Mouse (Mus musculus) Muller cell, postnatal 12 days (primary cell): ENCODE measurements at regions not wholly inside any gene's neighbourhood (a gene's known extent, or its start where the extent isn't known, plus 50 kb on each side); places are given as distances from the start of the nearest gene placed in this dataset.
A peak's percentile ranks its signal among the peaks of the same experiment; 100 is the strongest.
"Not testable (repeated sequence)": the region's sequence is repeated elsewhere in the genome, so short reads cannot be mapped to it uniquely, and the experiment has no call there.

Experiments used
- DNase-seq: peaks from one replicate; pipeline ENCODE4 v3.0.0-alpha.2; 2015; ENCODE audit errors: inconsistent ontology term

DNA sequence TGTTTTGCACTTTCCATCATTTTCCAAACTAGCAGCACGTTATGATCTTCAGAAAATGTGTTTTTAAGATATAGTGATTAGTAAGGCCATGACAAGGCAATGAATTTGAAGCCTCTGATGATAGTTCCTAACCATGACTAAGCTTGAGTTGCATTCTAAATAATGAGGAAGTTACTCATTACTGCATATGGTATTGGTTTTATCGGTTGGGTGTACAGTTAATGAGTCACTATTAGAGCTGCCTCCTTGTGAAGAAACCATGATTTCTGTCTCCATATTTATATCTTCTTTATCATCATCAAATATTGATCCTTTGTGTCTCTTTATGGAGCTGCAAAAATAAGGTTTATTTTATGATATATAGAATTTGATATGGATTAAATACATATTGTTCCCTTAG is 4763.5 kb upstream of the Gm7489 start:
- no peak for DNase-seq

GRCm38 (mm10) chr15:49146430-49146829 is 4738.3 kb upstream of the Gm7489 start:
- DNase-seq = peak; percentile 76

- no peak for DNase-seq
These were observed 4732.7 kb upstream of the Gm7489 start for GRCm38 (mm10) chr15:49151998-49152397.

DNA sequence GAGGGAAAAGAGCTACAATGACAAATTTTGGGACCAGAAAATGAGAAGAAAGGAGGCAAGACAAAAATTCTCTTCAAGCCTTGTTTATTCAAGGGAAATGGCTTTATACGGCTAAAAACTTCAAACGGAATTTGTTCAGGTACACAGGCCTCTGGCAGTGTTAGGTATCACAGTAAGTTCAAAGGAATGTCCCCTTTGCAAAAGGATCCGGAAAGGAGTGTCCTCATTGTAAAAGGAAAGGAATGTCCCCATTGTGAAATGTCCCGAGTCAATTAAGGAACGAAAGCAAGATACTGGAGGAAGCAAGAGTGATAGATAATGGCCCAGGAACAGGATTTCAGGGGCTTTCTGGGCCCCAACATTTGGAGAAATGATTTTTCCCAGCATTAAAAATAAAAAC is 4730.7 kb upstream of the Gm7489 start:
- DNase-seq = no peak

DNA sequence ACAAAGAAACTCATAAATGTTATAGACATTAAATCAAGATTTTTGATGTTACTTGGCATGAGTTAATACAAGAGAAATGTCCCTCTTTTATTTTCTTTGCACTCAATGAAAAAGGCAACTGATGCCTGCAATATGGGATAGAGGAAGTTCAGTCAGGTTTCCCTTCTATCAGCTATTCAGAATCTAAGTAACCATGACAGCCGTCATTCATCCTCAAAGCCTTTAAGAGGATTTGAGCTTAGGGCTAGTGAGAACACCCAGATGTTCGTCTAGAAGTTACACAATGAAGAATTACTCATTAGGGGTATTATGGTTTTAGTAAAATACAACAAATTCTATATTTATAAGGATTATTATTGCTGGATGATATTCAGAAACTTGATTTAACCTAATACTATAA is 4693.2 kb upstream of the Gm7489 start:
- DNase-seq = no peak

GRCm38 (mm10) chr15:49192571-49192970 is 4692.1 kb upstream of the Gm7489 start:
- not testable (repeated sequence) for DNase-seq

DNA sequence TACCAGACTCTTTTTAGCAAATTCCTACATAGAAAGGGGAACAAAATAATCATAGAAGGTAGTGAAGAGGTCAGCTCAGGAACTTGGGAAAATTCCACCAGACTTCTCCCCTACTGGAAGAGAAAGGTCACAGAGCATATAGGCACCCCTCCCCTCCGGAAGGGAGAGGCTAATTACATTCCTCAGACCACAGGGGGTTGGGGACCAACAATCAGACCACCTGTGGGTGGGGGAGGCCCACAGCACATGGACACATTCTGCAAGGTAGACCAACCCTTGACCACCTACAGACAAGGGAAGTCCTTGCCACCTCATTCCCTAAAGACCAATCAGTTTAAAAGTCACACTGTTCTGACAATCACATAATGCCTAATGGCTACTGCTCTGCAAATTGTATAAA is 4655.6 kb upstream of the Gm7489 start:
- no peak for DNase-seq

DNA sequence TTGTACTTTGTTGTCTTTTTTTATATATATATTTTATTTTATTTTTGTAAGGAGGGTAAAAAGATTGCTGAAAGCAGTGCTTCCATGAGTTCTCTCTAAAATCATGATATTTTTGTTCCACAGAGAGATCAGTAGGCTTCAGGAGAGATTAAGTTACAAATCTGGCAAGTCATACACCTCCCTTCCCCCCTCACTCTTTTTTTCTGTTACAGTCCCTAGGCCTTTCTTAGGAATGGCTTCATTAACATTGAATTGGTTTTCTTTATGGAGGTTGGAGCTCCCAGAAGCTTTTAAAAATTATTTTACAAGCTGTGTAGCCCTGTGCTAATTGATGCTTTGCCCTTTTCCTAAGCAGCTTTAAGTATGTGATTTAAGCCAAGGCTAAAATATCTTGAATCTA is 4653.9 kb upstream of the Gm7489 start:
- DNase-seq = no peak

DNA sequence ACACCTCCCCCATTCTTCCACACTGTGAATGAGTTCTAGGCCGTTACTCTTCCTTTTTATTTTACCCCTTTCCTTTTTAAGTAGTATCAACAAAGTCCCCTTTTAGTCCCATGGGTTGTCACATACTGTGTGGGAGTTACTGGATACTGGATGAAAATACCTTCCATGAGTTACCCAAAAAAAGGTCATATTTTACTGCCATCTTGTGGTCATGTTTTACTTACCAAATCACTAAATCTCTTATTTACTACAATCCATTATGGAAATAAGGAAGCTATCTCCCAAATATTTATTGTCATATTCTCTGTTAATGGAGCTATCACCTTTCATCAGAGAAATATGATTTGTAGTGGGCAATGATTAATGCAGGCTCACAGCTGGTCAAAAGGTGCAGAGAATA is 4614.5 kb upstream of the Gm7489 start:
- DNase-seq = peak; percentile 4
